Mouse (Mus musculus) forebrain, embryonic 11.5 days (tissue): ENCODE measurements around the gene A730071L15Rik. TPM values are rescaled to one million over a fixed set of nuclear protein-coding genes. Genes with fewer than 3 reads are reported as not detected.

Experiments used
- ATAC-seq: fragments of 200-750 bp; cut with Nextera tagmentation; replicated peaks from 2 replicates; pipeline ENCODE4 v1.8.0; 2017; ENCODE audit warnings: moderate TSS enrichment; ENCODE audit not compliant: low FRiP score
- DNase-seq: peaks from one replicate; pipeline ENCODE4 v3.0.0-alpha.2; 2017; ENCODE audit warnings: low spot score
- H3K27ac ChIP-seq: fragments of 300-500 bp; sonication (generic); 2 replicates; pipeline ENCODE4 v1.5.1; 2014; ENCODE audit warnings: low read depth, low read length
- H3K27me3 ChIP-seq: fragments of 300-500 bp; sonication (generic); 2 replicates; pipeline ENCODE4 v1.6.1; 2014; ENCODE audit warnings: mild to moderate bottlenecking, low read length, mixed read lengths; ENCODE audit not compliant: control insufficient read depth, insufficient read depth
- H3K36me3 ChIP-seq: fragments of 300-500 bp; sonication (generic); 2 replicates; pipeline ENCODE4 v1.6.1; 2014; ENCODE audit warnings: mild to moderate bottlenecking, low read length, moderate library complexity, mixed read lengths; ENCODE audit not compliant: control insufficient read depth, insufficient read depth
- H3K4me1 ChIP-seq: fragments of 300-500 bp; sonication (generic); replicated peaks from 2 replicates; pipeline ENCODE4 v1.6.1; 2014; ENCODE audit warnings: low read length, mixed read lengths; ENCODE audit not compliant: control insufficient read depth, insufficient read depth
- H3K4me2 ChIP-seq: fragments of 300-500 bp; sonication (generic); 2 replicates; pipeline ENCODE4 v1.6.1; 2014; ENCODE audit warnings: low read depth, mild to moderate bottlenecking, low read length, moderate library complexity, mixed read lengths; ENCODE audit not compliant: severe bottlenecking
- H3K4me3 ChIP-seq: fragments of 300-500 bp; sonication (generic); 2 replicates; pipeline ENCODE4 v1.5.1; 2014; ENCODE audit warnings: low read depth, low read length
- H3K9ac ChIP-seq: fragments of 300-500 bp; sonication (generic); 2 replicates; pipeline ENCODE4 v1.6.1; 2014; ENCODE audit warnings: low read length
- H3K9me3 ChIP-seq: fragments of 300-500 bp; sonication (generic); 2 replicates; pipeline ENCODE4 v1.6.1; 2016; ENCODE audit warnings: low read length, mixed read lengths; ENCODE audit not compliant: control insufficient read depth
- WGBS: fragments of 180-500 bp; shearing (Covaris S2); extraction: QIAGEN DNeasy Blood & Tissue Kit; methylation state at CpG from one replicate; pipeline ENCODE4 v1.1.7; 2014; 5-methylcytosine and 5-hydroxymethylcytosine counted together
- polyA plus RNA-seq: library from polyadenylated mRNA; unstranded; fragments of >200 nt; fragmentation: Nextera tagmentation; extraction: Ambion mirVana; gene quantifications from 2 replicates; pipeline ENCODE4 v1.2.1, GENCODE M21; 2014

A730071L15Rik gene
- polyA plus RNA-seq, 1 experiment from 2014 or later: 0.72 TPM

DNA sequence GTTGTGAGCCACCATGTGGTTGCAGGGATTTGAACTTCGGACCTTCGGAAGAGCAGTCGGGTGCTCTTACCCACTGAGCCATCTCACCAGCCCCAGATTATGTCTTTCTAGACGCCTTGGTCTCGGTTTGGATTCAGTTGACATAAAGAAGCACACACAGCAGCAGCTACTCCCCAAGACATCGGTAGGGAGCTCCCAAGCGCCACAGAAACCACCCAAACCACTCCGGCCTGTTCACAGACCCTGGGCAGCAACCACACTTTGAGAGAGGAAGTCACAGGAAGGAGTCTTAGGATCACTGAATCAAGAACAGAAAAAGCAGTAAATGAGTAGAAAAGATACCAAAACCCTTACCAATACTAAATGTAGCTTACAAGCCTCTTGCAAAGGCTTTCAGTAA is 3.0 kb upstream of the A730071L15Rik start:
- Histone ChIP-seq H3K9ac (no peak overlapping the region), H3K36me3 (no peaks in the 10 kb centered on the region; the same call in 1 of the 2 replicates), H3K4me3 (no peak overlapping the region), H3K27me3 (no peaks in the 10 kb centered on the region), H3K4me2 (no peak overlapping the region), H3K27ac (no peak overlapping the region), H3K4me1 (peaks cover 2% of the 10 kb centered on the region; the same call in 1 of the 2 replicates), H3K9me3 (no peaks in the 10 kb centered on the region)
- no peak for ATAC-seq
- DNase-seq: peak; percentile 13
- 90% methylated on average over 8 of the region's 8 CpGs for WGBS

DNA sequence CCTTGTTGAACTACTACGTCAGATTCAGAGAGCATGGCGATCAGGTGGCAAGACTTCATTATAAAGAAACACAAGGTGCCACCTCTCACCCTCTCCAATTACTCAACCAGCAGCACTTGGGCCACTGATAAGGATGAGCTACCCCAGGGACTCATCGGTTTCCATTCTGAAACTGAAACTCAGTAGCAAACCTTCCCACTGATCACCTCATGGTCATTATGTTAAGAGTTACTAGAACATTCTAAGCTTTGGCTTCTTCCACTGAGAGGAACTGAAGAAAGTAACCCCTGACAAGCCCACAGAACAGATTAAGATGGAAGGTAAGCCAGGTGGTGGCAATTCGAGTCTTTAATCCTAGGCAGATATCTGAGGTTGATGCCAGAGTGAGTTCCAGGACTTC is 1.4 kb upstream of the A730071L15Rik start:
- WGBS: 96% methylated on average over 4 of the region's 4 CpGs
- Histone ChIP-seq H3K36me3 (no peaks in the 10 kb centered on the region), H3K4me3 (no peak overlapping the region), H3K4me2 (peak overlapping the region; percentile 74; the same call in 1 of the 2 replicates), H3K9ac (no peak overlapping the region), H3K27ac (no peak overlapping the region), H3K4me1 (peaks cover 2% of the 10 kb centered on the region; the same call in 1 of the 2 replicates), H3K27me3 (no peaks in the 10 kb centered on the region), H3K9me3 (no peaks in the 10 kb centered on the region)
- DNase-seq (no peak), ATAC-seq (no peak)

DNA sequence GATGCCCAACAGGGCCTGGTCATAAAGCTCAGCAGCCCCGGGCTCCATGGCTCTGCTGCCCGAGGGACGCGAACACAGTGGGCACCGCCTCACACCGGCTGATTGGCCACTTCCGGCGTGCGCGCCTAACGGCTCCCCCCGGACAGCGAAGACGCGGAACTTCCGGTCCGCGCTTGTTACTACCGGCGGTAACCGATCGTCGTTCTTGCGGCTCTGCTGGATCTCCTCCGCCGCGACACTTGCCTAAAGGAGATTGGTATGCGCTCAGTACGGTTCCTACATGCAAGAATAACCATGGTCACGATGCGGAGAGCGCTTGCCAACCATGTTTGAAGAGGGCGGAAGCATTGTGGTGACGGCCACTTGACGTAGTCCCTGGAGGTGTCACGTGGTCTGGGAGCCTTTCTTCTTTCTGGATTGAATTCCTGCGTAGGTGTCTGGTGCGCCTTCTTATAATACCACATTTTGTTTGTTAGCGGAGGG is 299 bp downstream of the A730071L15Rik start, which contains the start of gene Nudcd3:
TSS of gene Nudcd3 (minus strand) at position 329 of the 483 bp plus-strand sequence.
- 0% methylated on average over 39 of the region's 39 CpGs for WGBS
- Histone ChIP-seq H3K36me3 (no peaks in the 10 kb centered on the region), H3K4me2 (peak within 1 kb of the TSS; percentile 74), H3K9ac (peak within 1 kb of the TSS; percentile 92), H3K4me3 (peak within 1 kb of the TSS; percentile 98), H3K27me3 (no peaks in the 10 kb centered on the region), H3K9me3 (no peaks in the 10 kb centered on the region), H3K27ac (peak within 1 kb of the TSS; percentile 77), H3K4me1 (peaks cover 2% of the 10 kb centered on the region; the same call in 1 of the 2 replicates)
- DNase-seq (peak; percentile 93), ATAC-seq (peak; percentile 96)

DNA sequence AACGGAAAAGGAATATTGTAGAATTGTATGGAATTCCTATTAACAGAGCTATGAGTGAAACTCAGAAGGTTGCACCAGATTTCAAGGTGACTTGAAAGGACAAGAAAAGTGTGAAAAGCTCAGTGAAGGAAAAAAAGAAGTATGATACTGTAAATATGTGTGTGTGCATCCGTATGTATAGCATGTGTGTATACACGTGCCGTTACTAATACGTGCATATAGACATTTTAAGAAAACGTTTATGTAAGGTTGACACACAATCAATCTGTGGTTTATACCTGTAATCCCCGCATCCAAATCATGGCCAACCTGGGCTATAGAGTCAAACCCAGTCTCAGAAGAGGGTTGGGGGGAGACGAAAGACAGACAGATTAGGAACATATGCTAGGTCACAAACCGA is 741 bp downstream of the A730071L15Rik start:
- WGBS: 25% methylated on average over 9 of the region's 9 CpGs
- H3K27me3 ChIP-seq: no peaks in the 10 kb centered on the region
- peaks cover 2% of the 10 kb centered on the region; the same call in 1 of the 2 replicates for H3K4me1 ChIP-seq
- peak overlapping the region; percentile 77; the same call in 1 of the 2 replicates for H3K27ac ChIP-seq
- DNase-seq (no peak), ATAC-seq (peak; percentile 35)
- H3K4me3 ChIP-seq: peak overlapping the region; percentile 98
- no peaks in the 10 kb centered on the region for H3K36me3 ChIP-seq
- H3K9ac ChIP-seq: peak overlapping the region; percentile 92
- H3K9me3 ChIP-seq: no peaks in the 10 kb centered on the region
- H3K4me2 ChIP-seq: peak overlapping the region; percentile 74

DNA sequence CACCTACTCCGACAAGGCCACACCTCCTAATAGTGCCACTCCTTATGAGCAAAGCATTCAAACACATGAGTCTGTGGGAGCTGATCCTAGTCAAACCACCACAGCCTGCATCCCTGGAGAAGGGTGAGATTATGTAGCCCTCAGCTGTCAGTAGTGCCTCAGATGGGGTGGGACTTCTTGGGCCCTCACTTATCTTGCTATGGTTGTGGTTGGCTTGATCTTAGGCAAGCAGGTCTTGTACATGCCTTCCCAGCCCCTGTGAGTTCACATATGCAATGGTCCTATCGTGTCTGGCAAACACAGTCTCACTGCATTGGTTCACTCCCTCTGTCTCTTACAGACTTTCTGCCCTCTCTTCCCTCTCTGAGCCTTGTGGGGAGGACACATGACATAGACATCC is 7.3 kb downstream of the A730071L15Rik start:
- H3K4me1 ChIP-seq: no peaks in the 10 kb centered on the region
- DNase-seq (no peak), ATAC-seq (no peak)
- no peaks in the 10 kb centered on the region for H3K27me3 ChIP-seq
- no peaks in the 10 kb centered on the region for H3K36me3 ChIP-seq
- 86% methylated on average over 2 of the region's 2 CpGs for WGBS
- no peak overlapping the region for H3K4me3 ChIP-seq
- no peak overlapping the region for H3K9ac ChIP-seq
- H3K4me2 ChIP-seq: no peak overlapping the region
- H3K9me3 ChIP-seq: no peaks in the 10 kb centered on the region; the same call in 1 of the 2 replicates
- no peak overlapping the region for H3K27ac ChIP-seq

DNA sequence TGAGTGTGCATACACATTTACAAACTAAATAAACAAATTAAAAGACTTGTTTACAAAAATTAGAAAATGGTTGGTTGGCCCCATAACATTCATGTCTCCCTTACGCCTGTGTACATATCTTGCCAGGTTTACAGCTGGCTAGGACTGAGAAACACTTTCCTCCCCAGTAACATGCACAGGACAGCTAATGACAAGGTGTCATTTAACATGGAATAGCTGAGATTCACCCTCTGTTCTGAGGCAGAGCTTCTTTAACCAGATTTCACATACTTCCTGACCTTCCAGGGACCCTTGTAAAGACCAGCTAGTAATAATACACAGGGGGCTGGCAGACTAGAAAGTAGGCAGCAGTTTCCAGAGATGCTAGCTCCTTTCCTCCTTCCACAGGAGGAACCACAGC is 8.3 kb downstream of the A730071L15Rik start:
- 89% methylated on average over 1 of the region's 1 CpGs for WGBS
- H3K27ac ChIP-seq: no peak overlapping the region
- H3K4me3 ChIP-seq: no peak overlapping the region
- H3K27me3 ChIP-seq: no peaks in the 10 kb centered on the region
- H3K4me2 ChIP-seq: no peak overlapping the region
- H3K36me3 ChIP-seq: no peaks in the 10 kb centered on the region
- no peaks in the 10 kb centered on the region for H3K4me1 ChIP-seq
- ATAC-seq: no peak
- no peak overlapping the region for H3K9ac ChIP-seq
- DNase-seq: no peak
- H3K9me3 ChIP-seq: no peaks in the 10 kb centered on the region; the same call in 1 of the 2 replicates

DNA sequence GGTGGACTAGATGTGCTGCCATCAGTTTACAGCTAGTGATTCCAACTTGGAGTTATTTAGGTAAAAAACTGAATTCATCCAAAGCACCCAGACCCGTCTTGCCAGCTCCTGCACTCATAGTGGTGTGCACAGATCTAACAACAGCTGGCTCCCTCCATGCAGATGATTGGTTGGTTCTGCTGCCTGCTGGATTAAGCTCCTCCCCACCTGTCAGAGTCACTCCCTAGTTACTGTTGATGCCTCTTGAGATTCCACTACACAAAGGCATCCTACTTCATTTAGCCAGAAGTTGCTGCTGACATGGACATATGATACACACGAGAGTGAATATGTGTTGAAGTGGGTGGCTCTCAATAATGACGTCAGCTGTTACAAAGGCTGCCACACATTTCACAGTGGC is 17.0 kb downstream of the A730071L15Rik start:
- Histone ChIP-seq H3K4me3 (no peak overlapping the region), H3K9me3 (no peaks in the 10 kb centered on the region), H3K9ac (no peak overlapping the region), H3K27ac (no peak overlapping the region), H3K27me3 (no peaks in the 10 kb centered on the region), H3K4me2 (no peak overlapping the region), H3K36me3 (no peaks in the 10 kb centered on the region), H3K4me1 (no peaks in the 10 kb centered on the region)
- 66% methylated on average over 3 of the region's 3 CpGs for WGBS
- DNase-seq: no peak
- no peak for ATAC-seq

DNA sequence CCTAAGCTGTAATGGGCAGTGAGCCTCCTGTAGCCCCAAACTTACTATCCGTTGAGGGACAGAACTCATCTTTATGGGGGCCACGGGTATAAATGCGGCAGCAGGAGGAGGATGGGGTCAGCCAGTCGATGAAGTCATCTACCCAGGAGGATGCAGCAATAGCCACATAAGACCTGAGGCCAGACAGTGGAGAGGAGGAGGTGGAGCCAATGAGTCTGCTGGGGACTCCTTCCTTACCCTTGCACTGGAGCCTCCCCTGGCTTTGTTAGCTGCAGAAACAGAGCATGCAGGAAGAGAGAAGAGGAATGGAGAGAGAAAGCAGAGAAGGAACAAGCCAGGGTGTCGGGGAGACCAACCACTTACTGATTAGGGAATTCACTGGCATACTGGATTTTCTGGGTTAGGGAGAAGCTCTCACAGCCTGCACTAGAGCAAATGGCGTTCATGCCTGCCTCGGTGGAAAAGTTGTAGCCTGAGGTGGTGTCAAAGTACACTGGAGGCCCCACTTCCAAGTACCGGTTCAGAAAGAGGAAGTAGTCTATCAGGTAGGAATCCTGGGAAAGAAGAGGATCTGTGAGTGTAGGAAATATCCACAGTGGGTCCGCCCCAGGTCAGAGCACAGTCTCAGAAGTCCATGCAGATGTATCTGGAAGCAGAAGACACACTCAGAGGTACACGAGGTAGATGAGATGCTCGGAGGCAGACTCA is 18.5 kb downstream of the A730071L15Rik start:
- WGBS: 82% methylated on average over 11 of the region's 11 CpGs
- ATAC-seq (no peak), DNase-seq (no peak)
- H3K9ac ChIP-seq: no peak overlapping the region
- H3K4me1 ChIP-seq: no peaks in the 10 kb centered on the region
- H3K4me3 ChIP-seq: no peak overlapping the region
- H3K36me3 ChIP-seq: no peaks in the 10 kb centered on the region
- H3K27ac ChIP-seq: no peak overlapping the region
- no peak overlapping the region for H3K4me2 ChIP-seq
- no peaks in the 10 kb centered on the region for H3K9me3 ChIP-seq
- H3K27me3 ChIP-seq: no peaks in the 10 kb centered on the region

DNA sequence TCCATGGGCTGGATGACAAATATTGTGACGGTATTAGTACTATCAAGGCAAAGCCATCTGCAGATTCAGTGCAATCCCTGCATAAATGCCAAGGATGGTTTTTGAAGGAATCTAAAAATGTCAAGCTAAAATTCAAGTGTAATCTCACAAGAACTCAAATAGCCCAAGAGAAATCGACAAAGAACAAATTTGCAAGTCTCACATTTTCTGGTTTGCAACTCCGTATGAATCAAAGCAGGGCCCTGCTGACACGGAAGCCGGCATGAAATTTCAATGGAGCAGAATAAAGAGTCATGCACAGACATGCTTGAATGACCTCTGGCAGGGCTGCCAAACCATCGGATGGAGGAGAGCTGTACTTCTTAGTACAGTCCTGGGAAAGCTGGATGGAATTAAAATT is 20.1 kb downstream of the A730071L15Rik start:
- H3K36me3 ChIP-seq: no peaks in the 10 kb centered on the region
- ATAC-seq (no peak), DNase-seq (no peak)
- no peak overlapping the region for H3K9ac ChIP-seq
- 90% methylated on average over 6 of the region's 6 CpGs for WGBS
- no peaks in the 10 kb centered on the region for H3K9me3 ChIP-seq
- H3K4me1 ChIP-seq: no peaks in the 10 kb centered on the region
- no peak overlapping the region for H3K4me3 ChIP-seq
- no peaks in the 10 kb centered on the region for H3K27me3 ChIP-seq
- no peak overlapping the region for H3K27ac ChIP-seq
- H3K4me2 ChIP-seq: no peak overlapping the region
